Mouse (Mus musculus) cerebellum, postnatal 36 days (tissue): ENCODE results near the gene Ppp1cc.

Experiments
- DNase-seq, 2 experiments: peaks; one replicate each; pipeline ENCODE4 v3.0.0; 2021 to 2022; ENCODE audit warnings: mixed read lengths in 2 of 2

Gene Ppp1cc

GRCm38 (mm10) chr5:122218109-122218905 is 60.2 kb downstream of the Ppp1cc start:
- DNase-seq: no peak

- no peak for DNase-seq
Observed at GRCm38 (mm10) chr5:122218928-122219327, 60.9 kb downstream of the Ppp1cc start.

GRCm38 (mm10) chr5:122219655-122220629 is 61.9 kb downstream of the Ppp1cc start:
- DNase-seq: no peak

GRCm38 (mm10) chr5:122221085-122221484 is 63.0 kb downstream of the Ppp1cc start:
- no peak for DNase-seq

DNA sequence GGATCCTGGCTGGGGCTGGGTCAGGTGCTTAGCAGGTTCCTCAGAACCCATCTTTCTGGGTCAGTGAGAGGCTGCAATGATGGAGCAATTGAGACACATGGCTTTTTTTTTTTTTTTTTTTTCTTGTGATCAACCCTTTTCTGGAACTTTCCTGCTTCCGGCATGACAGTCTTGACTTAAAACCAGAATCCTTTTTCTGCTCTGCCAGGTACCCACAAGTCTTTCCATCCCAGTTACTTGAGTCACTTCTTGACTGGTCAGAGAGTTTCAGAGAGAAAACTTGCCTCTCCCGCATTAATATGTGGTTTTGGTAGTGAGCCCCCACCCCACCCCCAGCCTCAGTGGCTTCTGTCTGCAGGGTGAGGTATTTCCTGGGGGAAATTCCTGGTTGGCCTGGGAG is 66.2 kb downstream of the Ppp1cc start:
- DNase-seq: no peak
